Mouse (Mus musculus) cerebellum, adult 9-11 months (tissue): ENCODE results near the gene Tcf7.

Experiments used
- DNase-seq: peaks from one replicate; pipeline ENCODE4 v3.0.0; 2022

Gene Tcf7

GRCm38 (mm10) chr11:52264871-52265270, 17.9 kb downstream of the Tcf7 start:
- no peak for DNase-seq

GRCm38 (mm10) chr11:52262338-52262737, 20.5 kb downstream of the Tcf7 start:
- DNase-seq, result no peak

- no peak for DNase-seq
Measured at GRCm38 (mm10) chr11:52261937-52262336, 20.9 kb downstream of the Tcf7 start.

- DNase-seq, result no peak
Measured at GRCm38 (mm10) chr11:52260878-52261277, 21.9 kb downstream of the Tcf7 start.

GRCm38 (mm10) chr11:52258711-52259110, 24.1 kb downstream of the Tcf7 start:
- no peak for DNase-seq

- no peak for DNase-seq
Measured at GRCm38 (mm10) chr11:52257376-52257775, 25.4 kb downstream of the Tcf7 start.

GRCm38 (mm10) chr11:52255077-52255476, 27.7 kb downstream of the Tcf7 start:
- no peak for DNase-seq

- DNase-seq, result peak; percentile 85
Measured at GRCm38 (mm10) chr11:52253674-52254375, 29.0 kb downstream of the Tcf7 start.

GRCm38 (mm10) chr11:52252692-52253091, 30.1 kb downstream of the Tcf7 start:
- DNase-seq, result no peak

GRCm38 (mm10) chr11:52251770-52252169, 31.0 kb downstream of the Tcf7 start:
- no peak for DNase-seq

- no peak for DNase-seq
Measured at GRCm38 (mm10) chr11:52249452-52249851, 33.4 kb downstream of the Tcf7 start.

- DNase-seq, result no peak
Measured at GRCm38 (mm10) chr11:52240898-52241542, 41.8 kb downstream of the Tcf7 start.

GRCm38 (mm10) chr11:52234509-52234908, 48.3 kb downstream of the Tcf7 start:
- no peak for DNase-seq

- DNase-seq, result no peak
Measured at GRCm38 (mm10) chr11:52233906-52234305, 48.9 kb downstream of the Tcf7 start.

- no peak for DNase-seq
Measured at GRCm38 (mm10) chr11:52233043-52233653, 49.7 kb downstream of the Tcf7 start.

- DNase-seq, result peak; percentile 91
Measured at GRCm38 (mm10) chr11:52231606-52232541, 50.9 kb downstream of the Tcf7 start, which contains the start of gene Skp1a. Gene Skp1a, plus strand, starts transcription at chr11:52231995.

GRCm38 (mm10) chr11:52230694-52231093, 52.1 kb downstream of the Tcf7 start:
- DNase-seq, result no peak

- DNase-seq, result no peak
Measured at GRCm38 (mm10) chr11:52228722-52229448, 53.9 kb downstream of the Tcf7 start.

GRCm38 (mm10) chr11:52227466-52228226, 55.2 kb downstream of the Tcf7 start:
- no peak for DNase-seq

GRCm38 (mm10) chr11:52227053-52227452, 55.8 kb downstream of the Tcf7 start:
- no peak for DNase-seq

GRCm38 (mm10) chr11:52225986-52226599, 56.7 kb downstream of the Tcf7 start:
- DNase-seq, result no peak
